Mouse (Mus musculus): Measurements from ENCODE around the gene Nudt9.

Nudt9 gene

DNA sequence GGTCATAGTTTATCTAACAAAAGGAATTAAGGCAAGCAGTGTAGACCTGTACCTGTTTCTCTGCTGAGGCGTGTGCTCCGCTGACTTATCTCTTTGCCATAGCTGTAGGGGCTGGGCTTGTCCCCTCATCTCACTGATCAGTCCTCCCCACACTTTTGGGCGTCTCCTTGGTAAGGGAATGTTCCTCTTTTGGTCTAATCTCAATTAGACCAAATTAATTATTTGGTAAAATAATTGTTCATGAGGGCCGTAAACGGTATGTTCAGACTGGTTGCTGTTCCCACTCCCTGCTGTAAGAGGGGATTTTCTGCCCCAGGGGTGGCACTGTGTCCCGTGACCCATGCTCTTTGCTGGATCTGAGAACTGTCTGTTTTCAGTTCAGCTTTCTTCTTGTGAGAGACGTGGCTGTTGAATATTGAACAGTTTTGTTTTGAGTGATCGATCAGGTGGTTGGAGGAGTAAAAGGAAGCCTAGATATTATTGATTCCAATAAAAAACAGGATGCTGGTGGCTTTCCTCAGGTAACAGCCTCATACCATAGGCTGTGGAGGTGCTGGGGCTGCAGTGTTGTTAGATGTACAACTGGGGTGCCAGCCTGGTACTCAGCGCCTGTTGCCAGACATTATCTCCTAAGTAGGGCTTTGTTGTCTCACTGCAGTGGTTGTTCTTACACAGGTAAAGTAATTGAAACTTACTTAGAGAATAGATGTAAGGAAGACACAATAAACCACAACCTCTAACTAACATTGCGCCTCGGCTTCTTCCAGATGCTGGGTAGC, 16.9 kb downstream of the Nudt9 start:
- in situ Hi-C loops (cut with MboI; ENCODE audit: unreplicated experiment in 2 of 2): loop anchor here (25.0 kb wide), 2 partner anchors 1249 to 1824 kb away; partner anchors contain the start of gene Zfp326 (in 1 of the 2)

DNA sequence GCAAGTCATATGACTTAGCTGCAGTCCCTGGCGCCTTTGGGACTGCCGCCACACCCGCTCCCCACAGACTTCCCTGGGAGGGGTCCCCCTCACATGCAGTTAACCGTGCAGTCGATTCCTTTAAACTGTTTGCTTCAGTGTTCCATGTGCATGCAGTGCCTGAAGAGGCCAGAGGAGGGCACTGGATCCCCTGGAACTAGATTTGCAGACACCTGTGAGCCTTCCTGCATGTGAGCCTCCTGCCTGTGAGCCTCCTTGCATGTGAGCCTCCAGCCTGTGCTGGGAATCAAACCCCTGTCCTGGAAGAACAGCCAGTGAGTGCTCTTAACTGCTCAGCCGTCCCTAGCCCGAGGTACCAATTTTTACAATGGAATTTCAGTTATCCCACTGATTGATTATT, 22.6 kb downstream of the Nudt9 start:
- in situ Hi-C loops (cut with MboI; ENCODE audit: unreplicated experiment in 2 of 2): loop anchor here (25.0 kb wide), 2 partner anchors 1244 to 1819 kb away; partner anchors contain the start of gene Zfp326 (in 1 of the 2)

GRCm38 (mm10) chr5:104071048-104071447, 24.9 kb downstream of the Nudt9 start:
- in situ Hi-C loops (cut with MboI; ENCODE audit: unreplicated experiment in 2 of 2): loop anchor here (25.0 kb wide), 2 partner anchors 1241 to 1816 kb away; partner anchors contain the start of gene Zfp326 (in 1 of the 2)

GRCm38 (mm10) chr5:104072272-104072886, 26.3 kb downstream of the Nudt9 start:
- in situ Hi-C loops (cut with MboI; ENCODE audit: unreplicated experiment in 2 of 2): loop anchor here (25.0 kb wide), 2 partner anchors 1240 to 1815 kb away; partner anchors contain the start of gene Zfp326 (in 1 of the 2)

GRCm38 (mm10) chr5:104073602-104074001, 27.5 kb downstream of the Nudt9 start:
- in situ Hi-C loops (cut with MboI; ENCODE audit: unreplicated experiment in 2 of 2): loop anchor here (25.0 kb wide), 2 partner anchors 1239 to 1814 kb away; partner anchors contain the start of gene Zfp326 (in 1 of the 2)

DNA sequence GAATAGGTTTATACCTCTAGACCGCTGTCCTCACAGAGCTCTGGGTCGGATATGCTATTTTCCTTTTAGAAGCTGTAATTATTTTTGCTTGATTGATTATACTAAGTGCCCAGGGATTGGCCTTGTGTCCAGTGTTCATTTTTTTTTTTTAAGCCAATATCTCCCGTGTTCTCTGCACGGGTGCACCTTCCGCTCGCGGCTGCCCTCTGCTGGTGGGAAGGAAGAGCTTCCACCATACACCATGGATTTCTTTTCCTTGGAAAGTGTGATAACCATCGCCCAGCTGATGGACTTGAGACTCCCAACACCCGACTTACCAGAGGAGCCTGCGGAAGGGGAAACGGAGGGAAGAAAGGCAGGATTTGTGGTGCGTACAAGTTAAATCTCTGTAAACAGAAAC, 28.3 kb downstream of the Nudt9 start:
- in situ Hi-C loops (cut with MboI; ENCODE audit: unreplicated experiment in 2 of 2): loop anchor here (25.0 kb wide), 2 partner anchors 1238 to 1813 kb away; partner anchors contain the start of gene Zfp326 (in 1 of the 2)

- in situ Hi-C loops (cut with MboI; ENCODE audit: unreplicated experiment in 2 of 2): no loop called here
Measured at GRCm38 (mm10) chr5:104076361-104076760, 30.3 kb downstream of the Nudt9 start.

DNA sequence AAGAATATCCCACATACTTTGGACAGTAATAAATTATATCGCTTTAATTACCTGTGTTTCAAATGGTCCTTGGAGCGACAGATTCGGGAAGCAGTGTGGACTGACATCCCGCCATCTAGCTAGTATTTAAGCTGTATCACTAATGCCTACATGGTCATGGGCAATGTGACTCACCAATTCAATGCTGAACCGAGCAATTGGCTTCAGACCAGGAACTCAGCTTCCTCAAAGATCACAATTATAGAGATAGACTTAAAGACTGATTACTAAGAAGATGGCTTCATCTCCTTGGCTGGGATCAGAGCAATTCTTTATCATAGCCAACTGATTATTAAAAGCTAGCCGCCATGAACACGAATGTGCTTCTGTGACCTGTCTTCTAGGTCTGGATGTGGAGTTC, 31.4 kb downstream of the Nudt9 start, which contains the start of gene Gm17660:
Gm17660 (minus strand) TSS at position 101 of the 400 bp plus-strand sequence.
- in situ Hi-C loops (cut with MboI; ENCODE audit: unreplicated experiment in 2 of 2): no loop called here

- in situ Hi-C loops (cut with MboI; ENCODE audit: unreplicated experiment in 2 of 2): no loop called here
Measured at GRCm38 (mm10) chr5:104080736-104081135, 34.6 kb downstream of the Nudt9 start.

GRCm38 (mm10) chr5:104085366-104085765, 39.3 kb downstream of the Nudt9 start:
- in situ Hi-C loops (cut with MboI; ENCODE audit: unreplicated experiment in 2 of 2): no loop called here

DNA sequence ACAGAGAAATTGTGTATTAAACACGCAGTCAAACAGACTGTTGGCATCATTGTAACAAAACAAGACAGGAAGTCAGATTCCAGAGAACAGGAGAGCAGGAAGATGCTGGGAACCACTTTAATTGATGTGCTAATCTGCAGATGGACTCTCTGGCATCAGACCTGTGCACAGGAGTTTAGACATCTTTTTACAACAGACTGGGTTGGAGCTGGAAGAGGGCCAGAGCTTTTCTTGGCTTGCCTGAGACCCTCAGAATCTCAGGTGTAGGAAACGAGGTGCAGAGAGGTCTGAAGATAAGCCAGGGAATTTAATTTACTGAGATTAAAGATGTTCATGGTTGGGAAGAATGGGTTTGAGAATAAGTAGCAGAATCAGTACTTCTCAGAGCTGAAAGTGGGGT, 43.6 kb downstream of the Nudt9 start:
- in situ Hi-C loops (cut with MboI; ENCODE audit: unreplicated experiment in 2 of 2): no loop called here

- in situ Hi-C loops (cut with MboI; ENCODE audit: unreplicated experiment in 2 of 2): no loop called here
Measured at GRCm38 (mm10) chr5:104095416-104096077, 49.4 kb downstream of the Nudt9 start.

DNA sequence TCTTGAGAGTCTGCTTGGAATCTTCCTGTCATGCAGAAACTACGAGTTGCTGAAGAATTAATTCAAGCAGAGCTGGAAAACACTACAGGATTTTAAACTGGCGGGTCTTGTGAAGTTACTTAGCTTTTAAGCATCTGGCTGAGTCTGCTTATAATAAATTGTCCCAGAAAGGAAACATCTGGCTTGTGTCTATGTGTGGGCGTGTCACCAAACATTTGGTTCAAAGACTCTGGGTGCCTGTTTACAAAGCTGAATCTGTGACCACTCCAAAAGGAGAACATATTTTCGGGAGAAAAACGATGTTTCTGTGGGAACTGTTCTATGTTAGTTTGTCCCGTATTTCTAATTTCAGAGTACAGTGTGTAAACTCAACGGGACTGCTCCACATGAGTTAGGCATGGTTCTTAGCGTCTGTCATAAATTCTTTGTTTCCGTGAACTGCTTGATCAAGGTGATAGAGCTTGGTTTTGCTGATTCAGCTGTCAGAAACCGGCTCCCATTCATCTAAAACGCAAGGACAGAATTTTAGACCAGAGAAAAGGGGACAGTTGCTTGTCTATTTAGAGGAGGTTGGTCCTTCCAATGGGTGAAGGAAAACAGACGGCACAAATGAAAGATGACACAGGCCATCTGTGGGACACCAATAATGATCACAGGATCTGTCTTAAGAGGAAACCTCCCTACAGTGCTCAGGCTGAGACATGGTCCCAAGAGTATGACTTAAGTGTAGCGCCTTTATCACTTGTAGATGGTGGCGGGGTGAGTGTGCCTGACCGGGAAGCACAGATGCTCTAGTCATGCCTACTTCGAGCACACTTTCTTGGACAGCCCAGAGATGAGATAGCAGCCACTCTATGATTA, 50.2 kb downstream of the Nudt9 start:
- in situ Hi-C loops (cut with MboI; ENCODE audit: unreplicated experiment in 2 of 2): no loop called here

- in situ Hi-C loops (cut with MboI; ENCODE audit: unreplicated experiment in 2 of 2): loop anchor here in 1 of 2 experiments (10.0 kb wide), 1 partner anchor 223 kb away; the partner anchor contains the start of gene Mepe
Measured at GRCm38 (mm10) chr5:104101678-104102531, 55.8 kb downstream of the Nudt9 start.

DNA sequence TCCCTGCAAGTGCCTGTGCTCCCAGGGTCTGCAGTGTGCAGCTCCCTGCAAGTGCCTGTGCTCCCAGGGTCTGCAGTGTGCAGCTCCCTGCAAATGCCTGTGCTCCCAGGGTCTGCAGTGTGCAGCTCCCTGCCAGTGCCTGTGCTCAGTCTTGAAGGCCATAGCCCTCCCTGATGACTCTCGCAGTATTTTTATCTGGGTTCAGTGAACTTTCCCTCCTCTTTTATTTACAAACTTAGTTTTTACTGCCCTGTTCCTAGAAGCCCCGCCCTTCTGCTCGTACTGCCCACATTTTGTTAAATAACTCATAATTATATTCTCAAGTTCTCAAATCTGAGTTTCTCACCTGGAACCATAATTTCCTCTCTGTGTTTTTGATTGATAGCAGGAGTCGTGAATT, 57.1 kb downstream of the Nudt9 start:
- in situ Hi-C loops (cut with MboI; ENCODE audit: unreplicated experiment in 2 of 2): loop anchor here in 1 of 2 experiments (10.0 kb wide), 1 partner anchor 222 kb away; the partner anchor contains the start of gene Mepe

DNA sequence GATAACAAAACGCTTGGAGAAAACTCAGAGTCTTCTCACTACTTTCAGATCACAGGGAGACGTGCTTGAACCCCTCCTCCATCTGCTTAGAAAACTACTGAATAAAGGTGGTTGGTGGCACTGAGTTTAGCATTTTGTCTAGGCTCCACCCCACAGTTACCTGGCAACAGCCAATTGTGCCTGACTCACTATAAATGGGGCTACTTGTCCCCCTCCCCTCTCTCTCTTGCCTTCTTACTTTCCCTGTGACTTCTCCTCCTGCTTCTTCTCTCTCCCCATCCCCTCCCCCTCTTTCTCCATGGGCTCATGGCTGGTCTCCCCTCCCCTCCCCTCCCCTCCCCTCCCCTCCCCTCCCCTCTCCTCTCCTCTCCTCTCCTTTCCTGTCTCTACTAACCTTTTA, 58.0 kb downstream of the Nudt9 start:
- in situ Hi-C loops (cut with MboI; ENCODE audit: unreplicated experiment in 2 of 2): loop anchor here in 1 of 2 experiments (10.0 kb wide), 1 partner anchor 221 kb away; the partner anchor contains the start of gene Mepe

GRCm38 (mm10) chr5:104108127-104108875, 62.2 kb downstream of the Nudt9 start:
- in situ Hi-C loops (cut with MboI; ENCODE audit: unreplicated experiment in 2 of 2): loop anchor here in 1 of 2 experiments (10.0 kb wide), 1 partner anchor 216 kb away; the partner anchor contains the start of gene Mepe

- in situ Hi-C loops (cut with MboI; ENCODE audit: unreplicated experiment in 2 of 2): loop anchor here in 1 of 2 experiments (10.0 kb wide), 1 partner anchor 216 kb away; the partner anchor contains the start of gene Mepe
Measured at GRCm38 (mm10) chr5:104108879-104109369, 62.8 kb downstream of the Nudt9 start.

Data from v-Abl transformed pro-B cells (cell line).